Mouse (Mus musculus) bone marrow, adult 2 months (tissue): ENCODE results near the gene Myd88.

Experiments used
- CTCF ChIP-seq: fragments of 200-500 bp; IDR thresholded peaks from 2 replicates; pipeline ENCODE4 v1.5.1; 2011; ENCODE audit warnings: low read length, control low read depth; ENCODE audit not compliant: control insufficient read depth, insufficient read depth
- POLR2A ChIP-seq: fragments of 200-500 bp; IDR thresholded peaks from 2 replicates; pipeline ENCODE4 v1.6.1; 2011; ENCODE audit warnings: low read depth, mild to moderate bottlenecking, control low read depth, low read length, borderline replicate concordance; ENCODE audit not compliant: control insufficient read depth

GRCm38 (mm10) chr9:119346376-119346775 lies 5.2 kb upstream of the Myd88 start:
- TF ChIP-seq POLR2A (no peak), CTCF (no peak)
